Mouse (Mus musculus): ENCODE results near the gene Sry. TPM values are rescaled to one million over a fixed set of nuclear protein-coding genes. Genes with fewer than 3 reads are reported as not detected.

Gene Sry
- not detected in 2 replicates for polyA plus RNA-seq (2012; rRNA removed)

GRCm38 (mm10) chrY:2663558-2663957, at the start of gene Sry:
Gene Sry (minus strand): TSS chrY:2663658.

Other genes with a start within 250 kb of the Sry start
- gene H2al2c, start 64.6 kb downstream of the Sry start, polyA plus RNA-seq (2012; rRNA removed): not detected in 2 replicates
- not detected in 2 replicates for gene H2al2b, start 57.0 kb upstream of the Sry start, polyA plus RNA-seq (2012; rRNA removed)
- not detected in 2 replicates for gene Gm4064, start 132.5 kb upstream of the Sry start, polyA plus RNA-seq (2012; rRNA removed)
- gene Rbmy, start 167.0 kb upstream of the Sry start, polyA plus RNA-seq (2012; rRNA removed): not detected in 2 replicates
- not detected in 2 replicates for gene Gm10256, start 167.0 kb upstream of the Sry start, polyA plus RNA-seq (2012; rRNA removed)
- not detected in 2 replicates for gene Gm10352, start 237.3 kb upstream of the Sry start, polyA plus RNA-seq (2012; rRNA removed)